Mouse (Mus musculus) spleen, postnatal 14 days (tissue): Measurements from ENCODE around the gene Ttyh2.
A peak's percentile ranks its signal among the peaks of the same experiment; 100 is the strongest.

ENCODE experiments used
- DNase-seq, 2 experiments: peaks; one replicate each; pipeline ENCODE4 v3.0.0; 2021 to 2022; ENCODE audit warnings: low spot score in 2 of 2

The Ttyh2 gene

GRCm38 (mm10) chr11:114704071-114704913 is 29.1 kb downstream of the Ttyh2 start:
- no peak for DNase-seq

GRCm38 (mm10) chr11:114706358-114706757 is 31.1 kb downstream of the Ttyh2 start:
- no peak for DNase-seq

- no peak for DNase-seq
Observed at GRCm38 (mm10) chr11:114711393-114711792, 36.2 kb downstream of the Ttyh2 start.

GRCm38 (mm10) chr11:114711861-114712260 is 36.6 kb downstream of the Ttyh2 start:
- no peak for DNase-seq

- no peak for DNase-seq
Observed at GRCm38 (mm10) chr11:114714526-114714925, 39.3 kb downstream of the Ttyh2 start.

- DNase-seq, result no peak
Observed at GRCm38 (mm10) chr11:114715531-114715930, 40.3 kb downstream of the Ttyh2 start.

- DNase-seq, result no peak
Observed at GRCm38 (mm10) chr11:114720535-114720934, 45.3 kb downstream of the Ttyh2 start.

- no peak for DNase-seq
Observed at GRCm38 (mm10) chr11:114722438-114722837, 47.2 kb downstream of the Ttyh2 start.

GRCm38 (mm10) chr11:114723030-114723429 is 47.8 kb downstream of the Ttyh2 start:
- DNase-seq, result no peak

- no peak for DNase-seq
Observed at GRCm38 (mm10) chr11:114724787-114725590, 49.8 kb downstream of the Ttyh2 start.

GRCm38 (mm10) chr11:114726965-114727825 is 52.0 kb downstream of the Ttyh2 start, which contains the start of gene Dnaic2:
TSS of gene Dnaic2 (plus strand) at chr11:114727408.
- no peak for DNase-seq

GRCm38 (mm10) chr11:114727826-114728186 is 52.6 kb downstream of the Ttyh2 start:
- DNase-seq, result no peak

- no peak for DNase-seq
Observed at GRCm38 (mm10) chr11:114728333-114728732, 53.1 kb downstream of the Ttyh2 start.

- no peak for DNase-seq
Observed at GRCm38 (mm10) chr11:114729832-114730363, 54.7 kb downstream of the Ttyh2 start.

GRCm38 (mm10) chr11:114731711-114732110 is 56.5 kb downstream of the Ttyh2 start:
- no peak for DNase-seq

- no peak for DNase-seq
Observed at GRCm38 (mm10) chr11:114732890-114733289, 57.7 kb downstream of the Ttyh2 start.

- DNase-seq, result no peak
Observed at GRCm38 (mm10) chr11:114736111-114736510, 60.9 kb downstream of the Ttyh2 start.

- peak in 1 of 2 experiments; percentile 17 for DNase-seq
Observed at GRCm38 (mm10) chr11:114736913-114737624, 61.8 kb downstream of the Ttyh2 start.

GRCm38 (mm10) chr11:114740598-114740997 is 65.4 kb downstream of the Ttyh2 start:
- peak in 1 of 2 experiments; percentile 14 for DNase-seq

- DNase-seq, result no peak
Observed at GRCm38 (mm10) chr11:114741451-114741850, 66.2 kb downstream of the Ttyh2 start.

GRCm38 (mm10) chr11:114745134-114745533 is 69.9 kb downstream of the Ttyh2 start:
- DNase-seq, result peak; percentile 77 to 87
